Mouse (Mus musculus) kidney, adult 2 months (tissue): ENCODE measurements around the gene Atp6v1b1. TPM values are rescaled to one million over a fixed set of nuclear protein-coding genes. Genes with fewer than 3 reads are reported as not detected.

Source experiments
- DNase-seq: peaks from one replicate; pipeline ENCODE4 v3.0.0; 2021
- H3K27ac ChIP-seq: fragments of 200-500 bp; 2 replicates; pipeline ENCODE4 v1.5.1; 2012; ENCODE audit warnings: low read depth, low read length, control low read depth, inconsistent platforms; ENCODE audit not compliant: insufficient read depth
- H3K27me3 ChIP-seq: fragments of 200-500 bp; replicated peaks from 2 replicates; pipeline ENCODE4 v1.6.1; 2012; ENCODE audit warnings: mild to moderate bottlenecking, moderate library complexity, low read length, inconsistent platforms; ENCODE audit not compliant: control insufficient read depth, insufficient read depth
- H3K36me3 ChIP-seq: fragments of 200-500 bp; 2 replicates; pipeline ENCODE4 v1.6.1; 2012; ENCODE audit warnings: mild to moderate bottlenecking, moderate library complexity, low read length, inconsistent platforms; ENCODE audit not compliant: control insufficient read depth, insufficient read depth
- H3K4me1 ChIP-seq: fragments of 200-500 bp; 2 replicates; pipeline ENCODE4 v1.6.1; 2011; ENCODE audit warnings: low read length; ENCODE audit not compliant: control insufficient read depth, insufficient read depth
- H3K4me3 ChIP-seq: fragments of 200-500 bp; 2 replicates; pipeline ENCODE4 v1.5.1; 2011; ENCODE audit warnings: mild to moderate bottlenecking, low read depth, low read length, control low read depth; ENCODE audit not compliant: insufficient read depth
- CTCF ChIP-seq: fragments of 200-500 bp; conservative IDR thresholded peaks from 2 replicates; pipeline ENCODE4 v1.5.1; 2011; ENCODE audit warnings: low read depth, mild to moderate bottlenecking, control low read depth, low read length, moderate library complexity, mixed read lengths; ENCODE audit not compliant: insufficient read depth, insufficient read length
- POLR2A ChIP-seq: fragments of 200-500 bp; IDR thresholded peaks from one replicate; pipeline ENCODE4 v1.6.1; 2011; ENCODE audit warnings: low read depth, low read length, control low read depth
- WGBS: fragments of 180-500 bp; shearing (Covaris S2); methylation state at CpG from one replicate; pipeline ENCODE4 v1.1.7; 2018; 5-methylcytosine and 5-hydroxymethylcytosine counted together
- polyA plus RNA-seq: library from polyadenylated mRNA; depleted of rRNA; stranded (reverse); fragments of >200 nt; gene quantifications from 2 replicates; pipeline ENCODE4 v1.2.3, GENCODE M21; 2012

The Atp6v1b1 gene
- polyA plus RNA-seq, 1 experiment = 137 TPM

- no peak for DNase-seq
- TF ChIP-seq CTCF = no peak
- TF ChIP-seq POLR2A = no peak
- Histone ChIP-seq H3K27me3 (peaks cover 11% of the 10 kb centered on the region), H3K4me3 (no peak overlapping the region), H3K27ac (no peak overlapping the region), H3K4me1 (no peaks in the 10 kb centered on the region), H3K36me3 (no peaks in the 10 kb centered on the region)
- 4% methylated on average over 27 of the region's 27 CpGs for WGBS
Measured at GRCm38 (mm10) chr6:83703000-83703721, 39.6 kb upstream of the Atp6v1b1 start.

- Histone ChIP-seq H3K27ac (no peak overlapping the region), H3K4me1 (no peaks in the 10 kb centered on the region), H3K27me3 (peaks cover 11% of the 10 kb centered on the region), H3K4me3 (no peak overlapping the region), H3K36me3 (no peaks in the 10 kb centered on the region)
- TF ChIP-seq CTCF (no peak), POLR2A (no peak)
- no peak for DNase-seq
- 4% methylated on average over 10 of the region's 10 CpGs for WGBS
Measured at GRCm38 (mm10) chr6:83703722-83704078, 39.1 kb upstream of the Atp6v1b1 start.

- Histone ChIP-seq H3K27ac (no peak overlapping the region), H3K36me3 (no peaks in the 10 kb centered on the region), H3K4me3 (no peak overlapping the region), H3K4me1 (no peaks in the 10 kb centered on the region), H3K27me3 (peaks cover 11% of the 10 kb centered on the region)
- no peak for DNase-seq
- WGBS = 21% methylated on average over 1 of the region's 1 CpGs
- no peak for TF ChIP-seq CTCF
Measured at GRCm38 (mm10) chr6:83704294-83704693, 38.5 kb upstream of the Atp6v1b1 start.

- H3K27me3 ChIP-seq = peaks cover 12% of the 10 kb centered on the region
- H3K27ac ChIP-seq = no peak overlapping the region
- WGBS = 29% methylated on average over 5 of the region's 5 CpGs
Measured at GRCm38 (mm10) chr6:83704701-83705100, 38.1 kb upstream of the Atp6v1b1 start.

GRCm38 (mm10) chr6:83707738-83708510 is 34.9 kb upstream of the Atp6v1b1 start:
- H3K27ac ChIP-seq = no peak overlapping the region
- WGBS = 6% methylated on average over 6 of the region's 6 CpGs
- TF ChIP-seq CTCF = no peak
- no peak for TF ChIP-seq POLR2A
- no peaks in the 10 kb centered on the region for H3K4me1 ChIP-seq
- H3K27me3 ChIP-seq = peaks cover 6% of the 10 kb centered on the region
- no peak overlapping the region for H3K4me3 ChIP-seq
- DNase-seq = no peak
- no peaks in the 10 kb centered on the region for H3K36me3 ChIP-seq

More at GRCm38 (mm10) chr6:83704701-83705100, 38.1 kb upstream of the Atp6v1b1 start:
- no peaks in the 10 kb centered on the region for H3K4me1 ChIP-seq
- DNase-seq = no peak
- TF ChIP-seq POLR2A (no peak), CTCF (no peak)
- no peaks in the 10 kb centered on the region for H3K36me3 ChIP-seq
- H3K4me3 ChIP-seq = no peak overlapping the region

- Histone ChIP-seq H3K27me3 (peaks cover 7% of the 10 kb centered on the region), H3K4me1 (no peaks in the 10 kb centered on the region), H3K27ac (no peak overlapping the region), H3K36me3 (no peaks in the 10 kb centered on the region), H3K4me3 (peak overlapping the region; percentile 14; the same call in 1 of the 2 replicates)
- DNase-seq = no peak
- WGBS = 2% methylated on average over 32 of the region's 32 CpGs
- TF ChIP-seq POLR2A = no peak
- no peak for TF ChIP-seq CTCF
Measured at GRCm38 (mm10) chr6:83710361-83711066, 32.3 kb upstream of the Atp6v1b1 start.
